Mouse (Mus musculus): Measurements from ENCODE around the gene Trim67. TPM values are rescaled to one million over a fixed set of nuclear protein-coding genes. Genes with fewer than 3 reads are reported as not detected.
A peak's percentile ranks its signal among the peaks of the same experiment; 100 is the strongest.

The Trim67 gene
- polyA plus RNA-seq, 2 experiments: 0.03 to 0.29 TPM

- H3K4me1 ChIP-seq (ENCODE audit: control insufficient read depth, insufficient read depth, low read length): no peaks in the 10 kb centered on the region
- H3K9ac ChIP-seq (ENCODE audit: low read depth, low read length, severe bottlenecking): no peak overlapping the region
- ATAC-seq (ENCODE audit: low FRiP score, low read depth) (no peak), DNase-seq (ENCODE audit: low spot score) (no peak)
- H3K27me3 ChIP-seq (ENCODE audit: control insufficient read depth, insufficient read depth, low read length): no peaks in the 10 kb centered on the region; the same call in 1 of the 2 replicates
- H3K4me2 ChIP-seq (replicated peaks; ENCODE audit: low read depth, low read length, severe bottlenecking): no peak overlapping the region
- 35% methylated on average over 3 of the region's 3 CpGs for WGBS
- TF ChIP-seq POLR2A (IDR thresholded peaks at IDR 0.05; ENCODE audit: borderline replicate concordance, extremely low read depth, insufficient read depth, insufficient read length): no peak
- H3K9me3 ChIP-seq (ENCODE audit: control insufficient read depth, low read length): no peaks in the 10 kb centered on the region
- no peak overlapping the region for H3K27ac ChIP-seq (replicated peaks; ENCODE audit: low read depth, low read length)
- no peak overlapping the region for H3K4me3 ChIP-seq (replicated peaks; ENCODE audit: low read length)
- no peaks in the 10 kb centered on the region for H3K36me3 ChIP-seq (ENCODE audit: control insufficient read depth, insufficient read depth, low read length)
Observed at GRCm38 (mm10) chr8:124758544-124758943, 34.3 kb upstream of the Trim67 start.

DNA sequence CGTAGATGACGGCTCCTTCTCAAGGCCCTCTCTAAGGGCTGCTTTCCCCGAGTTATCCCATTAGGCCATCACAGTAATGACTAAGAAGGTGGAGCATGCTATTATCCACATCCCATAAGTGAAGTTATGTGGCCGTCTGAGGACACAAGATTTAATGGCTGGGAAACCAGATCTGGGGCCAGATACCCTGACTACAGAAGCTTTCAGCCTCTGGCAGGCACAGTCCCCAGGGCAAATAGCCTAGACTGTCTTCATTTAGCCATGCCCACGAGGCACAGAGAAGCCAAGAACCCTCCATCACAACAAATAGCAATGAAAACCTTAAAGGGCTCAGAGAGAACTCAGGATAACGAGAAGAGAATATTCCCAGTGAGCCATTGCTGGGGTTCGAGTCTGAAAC lies 29.8 kb upstream of the Trim67 start:
- Histone ChIP-seq H3K4me2 (replicated peaks; ENCODE audit: low read depth, low read length, severe bottlenecking) (no peak overlapping the region), H3K27me3 (ENCODE audit: control insufficient read depth, insufficient read depth, low read length) (no peaks in the 10 kb centered on the region), H3K36me3 (ENCODE audit: control insufficient read depth, insufficient read depth, low read length) (no peaks in the 10 kb centered on the region), H3K9ac (ENCODE audit: low read depth, low read length, severe bottlenecking) (no peak overlapping the region), H3K4me3 (replicated peaks; ENCODE audit: low read length) (no peak overlapping the region), H3K4me1 (ENCODE audit: control insufficient read depth, insufficient read depth, low read length) (no peaks in the 10 kb centered on the region), H3K27ac (replicated peaks; ENCODE audit: low read depth, low read length) (no peak overlapping the region), H3K9me3 (ENCODE audit: control insufficient read depth, low read length) (no peaks in the 10 kb centered on the region)
- ATAC-seq (ENCODE audit: low FRiP score, low read depth): no peak
- WGBS: 59% methylated on average over 7 of the region's 7 CpGs
- no peak for TF ChIP-seq POLR2A (IDR thresholded peaks at IDR 0.05; ENCODE audit: borderline replicate concordance, extremely low read depth, insufficient read depth, insufficient read length)
- no peak for DNase-seq (ENCODE audit: low spot score)

DNA sequence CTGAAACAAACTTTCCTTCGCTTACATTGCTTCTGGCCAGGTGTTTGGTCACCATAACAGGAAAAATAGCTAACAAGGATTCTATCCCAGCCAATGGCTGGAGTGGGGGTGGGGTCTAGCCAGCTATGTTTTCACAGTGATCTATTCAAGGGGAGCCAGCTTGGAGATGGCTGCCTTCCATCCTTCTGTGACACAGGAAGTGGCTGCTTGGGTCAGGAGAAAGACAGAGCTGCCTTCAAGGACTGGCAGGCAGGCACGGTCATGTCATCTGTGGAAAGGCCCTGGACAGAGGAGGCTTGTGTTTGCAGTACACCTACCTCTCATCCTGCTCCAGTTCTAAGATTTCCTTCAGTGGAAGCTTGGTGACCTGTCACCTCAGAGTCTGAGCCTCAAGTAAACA lies 20.5 kb upstream of the Trim67 start:
- ATAC-seq (ENCODE audit: low FRiP score, low read depth): no peak
- Histone ChIP-seq H3K27me3 (ENCODE audit: control insufficient read depth, insufficient read depth, low read length) (no peaks in the 10 kb centered on the region), H3K9me3 (ENCODE audit: control insufficient read depth, low read length) (no peaks in the 10 kb centered on the region), H3K27ac (replicated peaks; ENCODE audit: low read depth, low read length) (no peak overlapping the region), H3K9ac (ENCODE audit: low read depth, low read length, severe bottlenecking) (no peak overlapping the region), H3K4me3 (replicated peaks; ENCODE audit: low read length) (no peak overlapping the region), H3K36me3 (ENCODE audit: control insufficient read depth, insufficient read depth, low read length) (no peaks in the 10 kb centered on the region), H3K4me2 (replicated peaks; ENCODE audit: low read depth, low read length, severe bottlenecking) (no peak overlapping the region), H3K4me1 (ENCODE audit: control insufficient read depth, insufficient read depth, low read length) (no peaks in the 10 kb centered on the region)
- 75% methylated on average over 2 of the region's 2 CpGs for WGBS
- TF ChIP-seq POLR2A (IDR thresholded peaks at IDR 0.05; ENCODE audit: borderline replicate concordance, extremely low read depth, insufficient read depth, insufficient read length): no peak
- DNase-seq (ENCODE audit: low spot score): no peak

GRCm38 (mm10) chr8:124775695-124776094 lies 17.2 kb upstream of the Trim67 start:
- TF ChIP-seq POLR2A (IDR thresholded peaks at IDR 0.05; ENCODE audit: borderline replicate concordance, extremely low read depth, insufficient read depth, insufficient read length): no peak
- Histone ChIP-seq H3K4me2 (replicated peaks; ENCODE audit: low read depth, low read length, severe bottlenecking) (no peak overlapping the region), H3K4me1 (ENCODE audit: control insufficient read depth, insufficient read depth, low read length) (no peaks in the 10 kb centered on the region), H3K9ac (ENCODE audit: low read depth, low read length, severe bottlenecking) (no peak overlapping the region), H3K27me3 (ENCODE audit: control insufficient read depth, insufficient read depth, low read length) (no peaks in the 10 kb centered on the region), H3K27ac (replicated peaks; ENCODE audit: low read depth, low read length) (no peak overlapping the region), H3K9me3 (ENCODE audit: control insufficient read depth, low read length) (no peaks in the 10 kb centered on the region), H3K36me3 (ENCODE audit: control insufficient read depth, insufficient read depth, low read length) (no peaks in the 10 kb centered on the region), H3K4me3 (replicated peaks; ENCODE audit: low read length) (no peak overlapping the region)
- DNase-seq (ENCODE audit: low spot score): peak; percentile 83
- ATAC-seq (ENCODE audit: low FRiP score, low read depth): no peak
- 16% methylated on average over 16 of the region's 16 CpGs for WGBS

DNA sequence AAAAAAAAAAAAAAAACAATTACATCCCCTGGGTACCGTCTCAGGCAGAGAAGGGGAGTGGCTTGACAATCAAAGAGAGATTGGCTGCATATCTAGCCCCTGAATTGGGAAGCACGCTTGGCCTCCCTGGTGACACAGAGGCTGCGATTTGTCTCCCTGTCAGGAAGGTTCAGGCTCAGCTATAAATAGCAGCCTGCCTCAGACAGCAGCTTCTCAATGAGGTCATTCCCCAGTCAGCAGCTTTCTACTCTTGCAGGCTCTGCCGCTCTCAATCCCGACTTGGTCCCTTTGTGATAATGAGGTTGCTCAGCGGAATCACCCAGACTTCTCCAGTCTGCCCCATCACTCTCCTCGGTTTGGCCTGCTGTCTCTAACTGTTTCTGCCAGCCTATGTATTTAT lies 12.7 kb upstream of the Trim67 start:
- Histone ChIP-seq H3K27ac (replicated peaks; ENCODE audit: low read depth, low read length) (no peak overlapping the region), H3K4me3 (replicated peaks; ENCODE audit: low read length) (no peak overlapping the region), H3K36me3 (ENCODE audit: control insufficient read depth, insufficient read depth, low read length) (no peaks in the 10 kb centered on the region), H3K4me1 (ENCODE audit: control insufficient read depth, insufficient read depth, low read length) (no peaks in the 10 kb centered on the region), H3K9ac (ENCODE audit: low read depth, low read length, severe bottlenecking) (no peak overlapping the region), H3K9me3 (ENCODE audit: control insufficient read depth, low read length) (no peaks in the 10 kb centered on the region), H3K4me2 (replicated peaks; ENCODE audit: low read depth, low read length, severe bottlenecking) (no peak overlapping the region), H3K27me3 (ENCODE audit: control insufficient read depth, insufficient read depth, low read length) (no peaks in the 10 kb centered on the region)
- no peak for TF ChIP-seq POLR2A (IDR thresholded peaks at IDR 0.05; ENCODE audit: borderline replicate concordance, extremely low read depth, insufficient read depth, insufficient read length)
- 17% methylated on average over 7 of the region's 7 CpGs for WGBS
- DNase-seq (ENCODE audit: low spot score) (peak; percentile 51), ATAC-seq (ENCODE audit: low FRiP score, low read depth) (peak; percentile 57; the same call in 1 of the 2 replicates)

DNA sequence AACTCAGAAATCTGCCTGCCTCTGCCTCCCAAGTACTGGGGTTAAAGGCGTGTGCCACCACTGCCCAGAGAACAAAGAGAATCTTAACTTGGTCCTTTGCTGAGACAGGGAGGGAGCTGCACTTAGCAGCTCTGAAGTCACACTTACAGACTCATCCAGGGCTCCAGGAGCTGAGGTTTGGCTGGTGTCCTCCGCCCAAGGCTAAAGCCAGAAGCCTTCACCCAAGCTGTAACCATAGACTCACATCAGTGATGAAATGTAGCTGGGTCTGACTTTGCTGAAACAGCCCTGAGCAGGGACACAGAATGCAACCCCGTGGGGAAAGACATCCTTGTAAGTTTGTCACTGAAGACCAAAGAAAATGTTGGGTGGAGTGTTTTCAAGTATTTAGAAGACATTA lies 10.5 kb upstream of the Trim67 start:
- H3K9me3 ChIP-seq (ENCODE audit: control insufficient read depth, low read length): no peaks in the 10 kb centered on the region

More for the DNA sequence above, 10.5 kb upstream of the Trim67 start:
- ATAC-seq (ENCODE audit: low FRiP score, low read depth): no peak
- TF ChIP-seq POLR2A (IDR thresholded peaks at IDR 0.05; ENCODE audit: borderline replicate concordance, extremely low read depth, insufficient read depth, insufficient read length): no peak
- whole genome bisulfite sequencing: 80% methylated on average over 3 of the region's 3 CpGs
- no peak for DNase-seq (ENCODE audit: low spot score)
- Histone ChIP-seq H3K9ac (ENCODE audit: low read depth, low read length, severe bottlenecking) (no peak overlapping the region), H3K27me3 (ENCODE audit: control insufficient read depth, insufficient read depth, low read length) (no peaks in the 10 kb centered on the region), H3K4me2 (replicated peaks; ENCODE audit: low read depth, low read length, severe bottlenecking) (no peak overlapping the region), H3K4me3 (replicated peaks; ENCODE audit: low read length) (no peak overlapping the region), H3K27ac (replicated peaks; ENCODE audit: low read depth, low read length) (no peak overlapping the region), H3K4me1 (ENCODE audit: control insufficient read depth, insufficient read depth, low read length) (no peaks in the 10 kb centered on the region), H3K36me3 (ENCODE audit: control insufficient read depth, insufficient read depth, low read length) (no peaks in the 10 kb centered on the region)

Data from limb, embryonic 14.5 days (tissue).